In the genomic region with DNA sequence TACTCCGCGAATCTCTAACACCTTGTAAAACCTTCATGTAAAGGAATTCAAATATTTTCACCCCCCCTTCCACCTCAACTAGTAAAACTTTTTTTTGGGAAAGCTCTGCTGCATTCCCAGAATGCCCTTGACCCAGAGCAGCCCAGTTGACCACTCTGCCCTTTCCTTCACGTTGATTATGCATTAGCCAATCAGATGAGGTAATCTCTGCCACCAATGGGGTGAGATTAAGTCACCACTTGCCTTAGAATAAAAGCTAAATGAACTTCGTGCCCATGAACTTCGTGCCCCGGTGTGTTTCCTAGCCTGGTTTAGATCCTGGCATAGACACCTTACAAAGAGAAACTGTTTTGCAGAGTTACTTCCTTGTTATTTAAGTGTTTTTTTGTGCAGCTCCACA, we compare ENCODE assay signal across 8 mouse cellular contexts. TPM values are rescaled to one million over a fixed set of nuclear protein-coding genes. Genes with fewer than 3 reads are reported as not detected.
DNase-seq lines count a peak whose midpoint lies in the region; ATAC-seq lines count a peak whose summit lies in the region.

No protein-coding gene starts in this region.

- H3K27ac ChIP-seq in hindbrain, embryonic 13.5 days: peak overlapping the region; percentile 92; the same call in 1 of the 2 replicates
- H3K27ac ChIP-seq in liver, embryonic 11.5 days (ENCODE audit: low read depth, low read length): peak overlapping the region; percentile 98
- peak overlapping the region; percentile 94 for H3K27ac ChIP-seq in neural tube, embryonic 15.5 days (replicated peaks)

- H3K4me1 ChIP-seq in hindbrain, embryonic 13.5 days (replicated peaks): peaks cover 17% of the 10 kb centered on the region
- H3K4me1 ChIP-seq in liver, embryonic 11.5 days (replicated peaks; ENCODE audit: control insufficient read depth, insufficient read depth, low read length): peaks cover 5% of the 10 kb centered on the region
- H3K4me1 ChIP-seq in neural tube, embryonic 15.5 days: peaks cover 19% of the 10 kb centered on the region

- peak; percentile 15 to 48 for DNase-seq in cerebellum, postnatal 14 days
- DNase-seq in cerebellum, postnatal 4 days (ENCODE audit: low spot score in 2 of 2): no peak
- DNase-seq in brain, adult 2 months (ENCODE audit: low read depth, low spot score): peak; percentile 65
- DNase-seq in liver, embryonic 11.5 days (ENCODE audit: low spot score): no peak
- DNase-seq in ovary, postnatal 36 days (ENCODE audit: low spot score): no peak
- no peak for DNase-seq in gastrocnemius, postnatal 25 days

- H3K9me3 ChIP-seq in hindbrain, embryonic 13.5 days: no peaks in the 10 kb centered on the region
- no peaks in the 10 kb centered on the region for H3K9me3 ChIP-seq in liver, embryonic 11.5 days (ENCODE audit: control insufficient read depth, low read length)
- H3K9me3 ChIP-seq in neural tube, embryonic 15.5 days (replicated peaks): no peaks in the 10 kb centered on the region

- H3K4me3 ChIP-seq in hindbrain, embryonic 13.5 days: peak overlapping the region; percentile 91
- peak overlapping the region; percentile 77 for H3K4me3 ChIP-seq in liver, embryonic 11.5 days (ENCODE audit: low read depth, low read length)
- H3K4me3 ChIP-seq in neural tube, embryonic 15.5 days (replicated peaks): peak overlapping the region; percentile 81

- peak overlapping the region; percentile 88 for H3K9ac ChIP-seq in hindbrain, embryonic 13.5 days
- peak overlapping the region; percentile 90; the same call in 1 of the 2 replicates for H3K9ac ChIP-seq in liver, embryonic 11.5 days (ENCODE audit: low read depth, low read length)
- H3K9ac ChIP-seq in neural tube, embryonic 15.5 days (replicated peaks): peak overlapping the region; percentile 77; the same call in 1 of the 2 replicates

- ATAC-seq in hindbrain, embryonic 13.5 days (ENCODE audit: low FRiP score): no peak
- ATAC-seq in liver, embryonic 11.5 days (replicated peaks; ENCODE audit: low FRiP score): no peak
- no peak for ATAC-seq in neural tube, embryonic 15.5 days (ENCODE audit: low FRiP score)

- peak overlapping the region; percentile 93 for H3K4me2 ChIP-seq in hindbrain, embryonic 13.5 days
- peak overlapping the region; percentile 71 for H3K4me2 ChIP-seq in liver, embryonic 11.5 days
- H3K4me2 ChIP-seq in neural tube, embryonic 15.5 days: peak overlapping the region; percentile 87

- no peaks in the 10 kb centered on the region for H3K27me3 ChIP-seq in hindbrain, embryonic 13.5 days
- no peaks in the 10 kb centered on the region for H3K27me3 ChIP-seq in liver, embryonic 11.5 days (replicated peaks; ENCODE audit: control insufficient read depth, insufficient read depth, low read length)
- H3K27me3 ChIP-seq in neural tube, embryonic 15.5 days (replicated peaks): no peaks in the 10 kb centered on the region

- 47% methylated on average over 6 of the region's 6 CpGs for whole genome bisulfite sequencing in hindbrain, embryonic 13.5 days
- WGBS in liver, embryonic 11.5 days: 38% methylated on average over 6 of the region's 6 CpGs
- 45% methylated on average over 6 of the region's 6 CpGs for WGBS in neural tube, embryonic 15.5 days

- no peaks in the 10 kb centered on the region for H3K36me3 ChIP-seq in hindbrain, embryonic 13.5 days
- peaks cover 3% of the 10 kb centered on the region; the same call in 1 of the 2 replicates for H3K36me3 ChIP-seq in liver, embryonic 11.5 days (ENCODE audit: control insufficient read depth, insufficient read depth, low read length)
- H3K36me3 ChIP-seq in neural tube, embryonic 15.5 days: no peaks in the 10 kb centered on the region

RNA-seq across cellular contexts. Expression of a gene that starts 20.6 kb away (rescaled TPM):
- not detected in 2 replicates for polyA plus RNA-seq in hindbrain, embryonic 13.5 days (2015; fragmentation: Nextera tagmentation; extraction: Ambion mirVana)
- not detected in 2 replicates for polyA plus RNA-seq in liver, embryonic 11.5 days (2014; fragmentation: Nextera tagmentation; extraction: Ambion mirVana)
- polyA plus RNA-seq in neural tube, embryonic 15.5 days (2015; fragmentation: Nextera tagmentation; extraction: Ambion mirVana): not detected in 2 replicates
- not detected for total RNA-seq in gastrocnemius, postnatal 25 days (2021)

RNA-seq across cellular contexts. Expression of a gene that starts 31.5 kb away (rescaled TPM):
- polyA plus RNA-seq in hindbrain, embryonic 13.5 days (2015; fragmentation: Nextera tagmentation; extraction: Ambion mirVana): 840 and 841 TPM in 2 replicates
- 459 and 500 TPM in 2 replicates for polyA plus RNA-seq in liver, embryonic 11.5 days (2014; fragmentation: Nextera tagmentation; extraction: Ambion mirVana)
- polyA plus RNA-seq in neural tube, embryonic 15.5 days (2015; fragmentation: Nextera tagmentation; extraction: Ambion mirVana): 923 and 961 TPM in 2 replicates
- total RNA-seq in gastrocnemius, postnatal 25 days (2021): 100 to 1,000 TPM; 159 to 174 TPM

RNA-seq across cellular contexts. Expression of a gene that starts 41.4 kb away (rescaled TPM):
- polyA plus RNA-seq in hindbrain, embryonic 13.5 days (2015; fragmentation: Nextera tagmentation; extraction: Ambion mirVana): not detected in 2 replicates
- polyA plus RNA-seq in liver, embryonic 11.5 days (2014; fragmentation: Nextera tagmentation; extraction: Ambion mirVana): not detected in 2 replicates
- polyA plus RNA-seq in neural tube, embryonic 15.5 days (2015; fragmentation: Nextera tagmentation; extraction: Ambion mirVana): 0.86 TPM in 1 of 2 replicates, not detected in the other
- total RNA-seq in gastrocnemius, postnatal 25 days (2021): not detected

Comparison
In these comparisons a context has a peak if more than half of its experiments do, and no peak if none do; other contexts are left out.
1. DNase-seq: peak in cerebellum, postnatal 14 days (2 of 2) and brain, adult 2 months (single experiment); none in cerebellum, postnatal 4 days (0 of 2), liver, embryonic 11.5 days (single experiment), ovary, postnatal 36 days (single experiment) and gastrocnemius, postnatal 25 days (single experiment).
2. Peak in every context shown above with its lines, with median percentiles within 50 percentile points of each other: H3K27ac ChIP-seq, H3K4me2 ChIP-seq, H3K4me3 ChIP-seq and H3K9ac ChIP-seq.